In the genomic region with DNA sequence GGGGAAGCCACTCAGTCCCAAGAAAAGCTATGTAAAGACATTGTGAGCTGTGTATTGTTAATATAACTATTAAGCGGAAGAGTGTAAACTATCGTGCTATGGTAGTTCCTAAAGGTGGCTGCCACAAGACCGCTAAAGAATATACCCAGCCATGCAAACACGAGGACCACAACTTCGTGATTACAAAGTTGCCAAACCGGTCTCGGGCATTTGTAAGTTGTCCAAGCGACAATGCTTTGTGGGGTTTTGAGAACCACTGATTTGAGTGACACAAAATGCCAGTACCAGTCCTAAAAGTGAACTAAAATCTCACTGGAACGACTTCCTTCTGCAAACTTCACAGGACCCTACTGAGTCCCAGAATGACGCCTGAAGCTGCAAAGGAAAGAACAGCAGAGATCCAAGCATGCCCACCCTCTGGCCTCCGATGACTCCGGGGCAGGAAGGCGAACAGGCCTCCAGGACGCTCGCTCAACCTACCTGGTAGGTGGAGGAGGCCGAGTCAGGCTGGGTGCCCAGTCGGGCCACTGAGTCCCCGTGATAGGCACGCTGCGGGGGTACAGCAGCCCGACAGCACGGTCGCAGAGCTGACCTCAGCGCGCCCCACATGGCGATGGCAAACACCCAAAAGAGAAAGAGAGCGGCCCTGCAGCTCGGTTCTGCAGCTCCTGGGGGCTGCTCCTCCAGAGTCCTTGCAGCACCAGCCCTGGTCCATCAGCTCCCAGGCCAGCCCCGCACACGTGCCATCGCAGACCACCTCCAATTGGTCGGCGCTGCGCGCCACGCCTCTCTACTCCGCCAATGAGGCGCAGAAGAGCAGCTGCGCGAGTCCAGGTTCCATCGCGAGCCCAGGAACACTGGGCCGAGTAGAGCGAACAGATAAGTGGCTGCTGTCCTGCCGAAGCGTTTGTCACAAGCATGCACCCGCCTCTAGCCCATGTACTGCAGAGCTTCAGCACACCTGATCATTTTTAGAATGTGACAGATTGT, we compare ENCODE assay signal across 7 mouse cellular contexts. TPM values are rescaled to one million over a fixed set of nuclear protein-coding genes. Genes with fewer than 3 reads are reported as not detected.
DNase-seq lines count a peak whose midpoint lies in the region; ATAC-seq lines count a peak whose summit lies in the region.

A gene (minus strand): TSS at position 734 of the 990 bp plus-strand sequence.

- peaks cover 14% of the 10 kb centered on the region; the same call in 1 of the 2 replicates for H3K4me1 ChIP-seq in embryonic facial prominence, embryonic 12.5 days
- H3K4me1 ChIP-seq in limb, embryonic 11.5 days (ENCODE audit: control insufficient read depth, insufficient read depth, low read length), result peaks cover 4% of the 10 kb centered on the region; the same call in 1 of the 2 replicates
- peaks cover 11% of the 10 kb centered on the region; the same call in 1 of the 2 replicates for H3K4me1 ChIP-seq in midbrain, embryonic 14.5 days (ENCODE audit: control insufficient read depth, insufficient read depth, low read length)

- peak within 1 kb of the TSS; percentile 85 for H3K4me2 ChIP-seq in embryonic facial prominence, embryonic 12.5 days (replicated peaks)
- H3K4me2 ChIP-seq in limb, embryonic 11.5 days (ENCODE audit: low read depth, severe bottlenecking), result peak within 1 kb of the TSS; percentile 84
- peak within 1 kb of the TSS; percentile 63 for H3K4me2 ChIP-seq in midbrain, embryonic 14.5 days (ENCODE audit: low read length)

- peak within 1 kb of the TSS; percentile 60; the same call in 1 of the 2 replicates for H3K27ac ChIP-seq in embryonic facial prominence, embryonic 12.5 days
- no peak within 1 kb of the TSS for H3K27ac ChIP-seq in limb, embryonic 11.5 days (replicated peaks; ENCODE audit: low read depth, low read length)
- H3K27ac ChIP-seq in midbrain, embryonic 14.5 days (replicated peaks; ENCODE audit: low read depth, low read length), result peak within 1 kb of the TSS; percentile 60; the same call in 1 of the 2 replicates

- H3K27me3 ChIP-seq in embryonic facial prominence, embryonic 12.5 days, result no peaks in the 10 kb centered on the region
- H3K27me3 ChIP-seq in limb, embryonic 11.5 days (ENCODE audit: control insufficient read depth, insufficient read depth, low read length), result no peaks in the 10 kb centered on the region
- H3K27me3 ChIP-seq in midbrain, embryonic 14.5 days (ENCODE audit: control insufficient read depth, insufficient read depth, low read length), result no peaks in the 10 kb centered on the region

- H3K9ac ChIP-seq in embryonic facial prominence, embryonic 12.5 days, result peak within 1 kb of the TSS; percentile 77
- peak within 1 kb of the TSS; percentile 87 for H3K9ac ChIP-seq in limb, embryonic 11.5 days (ENCODE audit: low read length)
- H3K9ac ChIP-seq in midbrain, embryonic 14.5 days (replicated peaks; ENCODE audit: low read length), result peak within 1 kb of the TSS; percentile 79

- WGBS in embryonic facial prominence, embryonic 12.5 days, result 4% methylated on average over 46 of the region's 47 CpGs
- WGBS in limb, embryonic 11.5 days, result 5% methylated on average over 46 of the region's 47 CpGs
- WGBS in midbrain, embryonic 14.5 days, result 5% methylated on average over 45 of the region's 47 CpGs

- peak; percentile 86 for DNase-seq in adrenal gland, postnatal 25 days
- DNase-seq in heart, adult 11 months, result peak; percentile 99
- DNase-seq in kidney, adult 18-20 months, result peak; percentile 81
- DNase-seq in limb, embryonic 11.5 days (ENCODE audit: low spot score), result peak; percentile 89
- DNase-seq in midbrain, embryonic 14.5 days, result peak; percentile 95
- DNase-seq in spleen, adult 18-20 months, result peak; percentile 55 to 57

- H3K9me3 ChIP-seq in embryonic facial prominence, embryonic 12.5 days, result no peaks in the 10 kb centered on the region
- no peaks in the 10 kb centered on the region for H3K9me3 ChIP-seq in limb, embryonic 11.5 days (ENCODE audit: control insufficient read depth, low read length)
- no peaks in the 10 kb centered on the region for H3K9me3 ChIP-seq in midbrain, embryonic 14.5 days (ENCODE audit: control insufficient read depth, low read length)

- peak within 1 kb of the TSS; percentile 80 for H3K4me3 ChIP-seq in embryonic facial prominence, embryonic 12.5 days
- peak within 1 kb of the TSS; percentile 77 for H3K4me3 ChIP-seq in limb, embryonic 11.5 days (ENCODE audit: low read depth, low read length)
- peak within 1 kb of the TSS; percentile 72 for H3K4me3 ChIP-seq in midbrain, embryonic 14.5 days (replicated peaks; ENCODE audit: low read depth, low read length)

- ATAC-seq in embryonic facial prominence, embryonic 12.5 days (ENCODE audit: insufficient number of reproducible peaks, insufficient read depth, low FRiP score, low TSS enrichment), result peak; percentile 100
- ATAC-seq in limb, embryonic 11.5 days (ENCODE audit: insufficient number of reproducible peaks, low FRiP score, low TSS enrichment, low read depth), result peak; percentile 100
- peak; percentile 100 for ATAC-seq in midbrain, embryonic 14.5 days (ENCODE audit: low FRiP score, low TSS enrichment)

- H3K36me3 ChIP-seq in embryonic facial prominence, embryonic 12.5 days, result peaks cover under 1% of the 10 kb centered on the region; the same call in 1 of the 2 replicates
- H3K36me3 ChIP-seq in limb, embryonic 11.5 days (ENCODE audit: control insufficient read depth, insufficient read depth, low read length), result no peaks in the 10 kb centered on the region; the same call in 1 of the 2 replicates
- peaks cover 5% of the 10 kb centered on the region; the same call in 1 of the 2 replicates for H3K36me3 ChIP-seq in midbrain, embryonic 14.5 days (ENCODE audit: control insufficient read depth, insufficient read depth, low read length)

RNA-seq across cellular contexts. Expression of the gene that starts here (rescaled TPM):
- 59.2 and 65.5 TPM in 2 replicates for total RNA-seq in adrenal gland, postnatal 25 days (2021)
- polyA plus RNA-seq in embryonic facial prominence, embryonic 12.5 days (2016; fragmentation: Nextera tagmentation; extraction: Ambion mirVana), result 49.2 and 55.1 TPM in 2 replicates
- 49.1 and 50.9 TPM in 2 replicates for polyA plus RNA-seq in limb, embryonic 11.5 days (2014; fragmentation: Nextera tagmentation; extraction: Ambion mirVana)
- 28.9 and 35.6 TPM in 2 replicates for polyA plus RNA-seq in midbrain, embryonic 14.5 days (2014; fragmentation: Nextera tagmentation; extraction: Ambion mirVana)
